Comparison of ENCODE assay signal across 8 mouse cellular contexts in the genomic region with DNA sequence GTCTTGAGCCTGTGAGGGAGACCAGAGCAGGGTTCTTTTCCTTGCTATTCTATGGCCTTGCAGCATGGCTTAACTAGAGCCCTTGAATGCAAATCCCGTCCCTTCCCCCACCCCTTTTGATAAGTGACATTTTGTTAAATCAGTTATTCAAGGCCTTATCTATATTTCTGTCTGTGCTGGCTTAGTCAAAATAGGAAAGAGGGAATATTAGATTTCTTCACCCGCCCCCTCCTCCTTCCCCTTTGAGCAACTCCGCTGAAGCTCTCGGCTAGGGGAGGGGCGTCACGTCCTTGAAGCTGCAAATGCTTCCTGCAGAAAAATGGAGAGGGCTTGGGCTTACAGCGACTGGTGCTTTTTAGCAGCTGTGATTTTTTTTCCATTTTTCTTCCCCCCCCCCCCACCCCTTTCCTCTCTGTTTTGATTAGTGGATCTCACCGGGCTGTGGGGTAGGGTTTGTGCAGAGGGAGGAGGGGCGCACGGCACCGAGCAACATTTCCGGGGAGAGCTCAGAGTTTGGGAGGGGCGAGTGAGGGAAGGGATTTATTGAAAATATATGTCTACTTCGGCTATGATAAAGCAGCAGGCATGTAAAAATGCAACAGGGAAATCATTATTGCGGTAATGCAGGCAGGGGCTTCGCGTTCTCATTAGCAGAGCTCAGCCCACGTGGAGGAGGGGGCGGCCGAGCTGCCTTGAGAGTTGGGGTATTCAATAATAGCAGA.
DNase-seq lines count a peak whose midpoint lies in the region; ATAC-seq lines count a peak whose summit lies in the region.

No protein-coding gene starts in this region.

- peaks cover 16 to 32% of the 10 kb centered on the region in 2 experiments for H3K4me1 ChIP-seq in heart, embryonic 14.5 days (ENCODE audit: control insufficient read depth in 2 of 2, insufficient read depth in 2 of 2, low read length in 2 of 2)
- H3K4me1 ChIP-seq in forebrain, embryonic 14.5 days (ENCODE audit: control insufficient read depth, insufficient read depth, low read length) = peaks cover 12% of the 10 kb centered on the region; the same call in 1 of the 2 replicates
- H3K4me1 ChIP-seq in midbrain, embryonic 15.5 days = peaks cover 41% of the 10 kb centered on the region

- peak; percentile 15; the same call in 1 of the 2 replicates for ATAC-seq in heart, embryonic 14.5 days (ENCODE audit: insufficient number of reproducible peaks, insufficient read depth, low FRiP score, low read depth)
- ATAC-seq in forebrain, embryonic 14.5 days = peak; percentile 82
- peak; percentile 81 for ATAC-seq in midbrain, embryonic 15.5 days (replicated peaks)
- no peak for ATAC-seq in megakaryocyte-erythroid progenitor cell, adult 5-6 weeks (replicated peaks; ENCODE audit: low FRiP score, low TSS enrichment, poor library complexity, severe bottlenecking)

- H3K27ac ChIP-seq in heart, embryonic 14.5 days (replicated peaks in 1 of 2; ENCODE audit: control insufficient read depth in 1 of 2, insufficient read depth in 1 of 2, low read depth in 2 of 2, low read length in 2 of 2) = peak overlapping the region; percentile 19 to 67; a peak in 3 of 4 replicates
- peak overlapping the region; percentile 67 for H3K27ac ChIP-seq in forebrain, embryonic 14.5 days (ENCODE audit: low read depth, low read length)
- peak overlapping the region; percentile 91 for H3K27ac ChIP-seq in midbrain, embryonic 15.5 days

- DNase-seq in heart, postnatal 4 days = no peak
- peak; percentile 59 for DNase-seq in adrenal gland, postnatal 25 days
- DNase-seq in forebrain, embryonic 14.5 days (ENCODE audit: low spot score) = peak; percentile 77
- peak; percentile 55 to 72 for DNase-seq in kidney, postnatal 4 days
- no peak for DNase-seq in thymus, postnatal 25 days

- WGBS in heart, embryonic 14.5 days = 24% methylated on average over 20 of the region's 20 CpGs
- WGBS in forebrain, embryonic 14.5 days = 27% methylated on average over 20 of the region's 20 CpGs
- WGBS in midbrain, embryonic 15.5 days = 11% methylated on average over 20 of the region's 20 CpGs

- H3K27me3 ChIP-seq in heart, embryonic 14.5 days (ENCODE audit: control insufficient read depth, insufficient read depth, low read length) = no peaks in the 10 kb centered on the region
- no peaks in the 10 kb centered on the region for H3K27me3 ChIP-seq in forebrain, embryonic 14.5 days (replicated peaks; ENCODE audit: control insufficient read depth, insufficient read depth, low read length)
- no peaks in the 10 kb centered on the region for H3K27me3 ChIP-seq in midbrain, embryonic 15.5 days (replicated peaks)

- peaks cover 11% of the 10 kb centered on the region for H3K36me3 ChIP-seq in heart, embryonic 14.5 days (ENCODE audit: control insufficient read depth, insufficient read depth, low read length)
- peaks cover 9% of the 10 kb centered on the region; the same call in 1 of the 2 replicates for H3K36me3 ChIP-seq in forebrain, embryonic 14.5 days (ENCODE audit: control insufficient read depth, insufficient read depth, low read length)
- H3K36me3 ChIP-seq in midbrain, embryonic 15.5 days (replicated peaks) = no peaks in the 10 kb centered on the region

- H3K4me2 ChIP-seq in heart, embryonic 14.5 days (ENCODE audit: low read length) = peak overlapping the region; percentile 69
- H3K4me2 ChIP-seq in forebrain, embryonic 14.5 days (ENCODE audit: low read length) = peak overlapping the region; percentile 51
- H3K4me2 ChIP-seq in midbrain, embryonic 15.5 days = peak overlapping the region; percentile 50

- H3K9ac ChIP-seq in heart, embryonic 14.5 days (ENCODE audit: low read length) = peak overlapping the region; percentile 65
- peak overlapping the region; percentile 50; the same call in 1 of the 2 replicates for H3K9ac ChIP-seq in forebrain, embryonic 14.5 days (ENCODE audit: low read length)
- peak overlapping the region; percentile 37 for H3K9ac ChIP-seq in midbrain, embryonic 15.5 days

- no peaks in the 10 kb centered on the region for H3K9me3 ChIP-seq in heart, embryonic 14.5 days (ENCODE audit: control insufficient read depth, low read length)
- H3K9me3 ChIP-seq in forebrain, embryonic 14.5 days (replicated peaks; ENCODE audit: control insufficient read depth, low read length) = no peaks in the 10 kb centered on the region
- no peaks in the 10 kb centered on the region for H3K9me3 ChIP-seq in midbrain, embryonic 15.5 days

- H3K4me3 ChIP-seq in heart, embryonic 14.5 days (ENCODE audit: control insufficient read depth in 1 of 2, insufficient read depth in 1 of 2, low read depth in 1 of 2, low read length in 2 of 2) = peak overlapping the region; percentile 38 to 40
- peak overlapping the region; percentile 28 for H3K4me3 ChIP-seq in forebrain, embryonic 14.5 days (ENCODE audit: low read depth, low read length)
- H3K4me3 ChIP-seq in midbrain, embryonic 15.5 days = peak overlapping the region; percentile 33

Comparison
In these comparisons a context has a peak if more than half of its experiments do, and no peak if none do; other contexts are left out.
1. DNase-seq: peak in adrenal gland, postnatal 25 days (single experiment), forebrain, embryonic 14.5 days (single experiment) and kidney, postnatal 4 days (2 of 2); none in heart, postnatal 4 days (single experiment) and thymus, postnatal 25 days (single experiment).
2. Peak in every context shown above with its lines, with median percentiles within 50 percentile points of each other: H3K27ac ChIP-seq, H3K4me2 ChIP-seq, H3K4me3 ChIP-seq and H3K9ac ChIP-seq.